Mouse (Mus musculus): ENCODE results near the gene Fbxo21. TPM values are rescaled to one million over a fixed set of nuclear protein-coding genes. Genes with fewer than 3 reads are reported as not detected.

Gene Fbxo21
- total and polyA plus RNA-seq, 3 experiments: 10.7 to 19.3 (median 13.7) TPM

DNA sequence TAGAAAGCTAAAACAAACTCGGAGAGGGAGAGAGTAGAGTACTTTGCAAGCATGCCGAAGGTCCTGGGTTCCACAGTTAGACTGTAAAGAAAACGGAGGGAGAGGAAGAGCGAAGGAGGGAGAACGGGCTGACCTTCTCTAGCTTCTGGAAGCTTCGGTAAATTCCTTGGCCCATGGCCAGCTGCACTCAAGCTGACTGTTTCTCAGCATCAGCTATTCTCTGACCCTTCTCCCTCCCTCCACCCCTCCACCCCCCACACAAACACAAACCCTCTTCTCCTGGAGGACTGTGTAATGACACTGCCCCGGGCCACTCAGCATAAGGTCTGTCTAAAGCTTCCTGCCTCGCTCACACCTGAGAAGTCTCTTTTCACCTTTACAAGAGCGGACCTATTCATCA is 11.8 kb upstream of the Fbxo21 start:
- Histone ChIP-seq H3K36me3 (replicated peaks in 1 of 2; ENCODE audit: control insufficient read depth in 1 of 2, insufficient read depth in 1 of 2, low read length in 1 of 2) (no peaks in the 10 kb centered on the region), H3K9ac (ENCODE audit: insufficient read depth, low read depth) (no peak overlapping the region), H3K4me2 (ENCODE audit: insufficient read depth, low read depth, poor library complexity, severe bottlenecking) (no peak overlapping the region), H3K4me1 (ENCODE audit: control insufficient read depth in 1 of 2, insufficient read depth in 2 of 2) (peaks cover 7 to 13% of the 10 kb centered on the region in 2 experiments), H3K9me3 (replicated peaks; ENCODE audit: low read length) (peaks cover 8% of the 10 kb centered on the region), H3K4me3 (replicated peaks in 1 of 3; ENCODE audit: low read depth in 2 of 3, low read length in 2 of 3, poor library complexity in 1 of 3) (no peak overlapping the region), H3K27me3 (replicated peaks) (no peaks in the 10 kb centered on the region), H3K27ac (ENCODE audit: insufficient read depth, low read depth) (no peak overlapping the region), H3K79me2 (replicated peaks; ENCODE audit: control insufficient read depth, extremely low read depth, insufficient read depth, poor library complexity, severe bottlenecking) (no peaks in the 10 kb centered on the region)
- TF ChIP-seq KAT2A (IDR thresholded peaks at IDR 0.05; ENCODE audit: insufficient replicate concordance, low read length): no peak
- TF ChIP-seq SMC3 (IDR thresholded peaks at IDR 0.05; ENCODE audit: low read depth, low read length): no peak
- no peak for TF ChIP-seq RCOR1 (conservative IDR thresholded peaks at IDR 0.05; ENCODE audit: low read depth, low read length)
- TF ChIP-seq POLR2A (IDR thresholded peaks at IDR 0.05; ENCODE audit: low read depth, low read length): no peak
- TF ChIP-seq RAD21 (IDR thresholded peaks at IDR 0.05; ENCODE audit: low read depth, low read length): no peak
- TF ChIP-seq HCFC1 (IDR thresholded peaks at IDR 0.05; ENCODE audit: low read depth, low read length): no peak
- no peak for TF ChIP-seq JUN (IDR thresholded peaks at IDR 0.05; ENCODE audit: insufficient read depth, low read depth, low read length)
- TF ChIP-seq ELF1 (IDR thresholded peaks at IDR 0.05; ENCODE audit: low read depth, low read length): no peak
- no peak for TF ChIP-seq EP300 (IDR thresholded peaks at IDR 0.05; ENCODE audit: low read length)
- TF ChIP-seq UBTF (IDR thresholded peaks at IDR 0.05; ENCODE audit: low read depth, low read length): no peak
- no peak for TF ChIP-seq BHLHE40 (IDR thresholded peaks at IDR 0.05; ENCODE audit: low read depth, low read length)
- TF ChIP-seq ZNF384 (IDR thresholded peaks at IDR 0.05; ENCODE audit: low read depth, low read length): no peak
- no peak for TF ChIP-seq ZC3H11A (IDR thresholded peaks at IDR 0.05; ENCODE audit: low read depth, low read length)
- DNase-seq (ENCODE audit: extremely low read depth): no peak
- dilution Hi-C loops (cut with MboI; ENCODE audit: extremely low pct_ligation_motif_present, extremely low pct_unique_long_range_greater_than_20kb, low sequenced_read_pairs) (no loop called here), in situ Hi-C loops (cut with MboI; ENCODE audit: low pct_ligation_motif_present, low pct_unique_long_range_greater_than_20kb, low sequenced_read_pairs) (no loop called here)

DNA sequence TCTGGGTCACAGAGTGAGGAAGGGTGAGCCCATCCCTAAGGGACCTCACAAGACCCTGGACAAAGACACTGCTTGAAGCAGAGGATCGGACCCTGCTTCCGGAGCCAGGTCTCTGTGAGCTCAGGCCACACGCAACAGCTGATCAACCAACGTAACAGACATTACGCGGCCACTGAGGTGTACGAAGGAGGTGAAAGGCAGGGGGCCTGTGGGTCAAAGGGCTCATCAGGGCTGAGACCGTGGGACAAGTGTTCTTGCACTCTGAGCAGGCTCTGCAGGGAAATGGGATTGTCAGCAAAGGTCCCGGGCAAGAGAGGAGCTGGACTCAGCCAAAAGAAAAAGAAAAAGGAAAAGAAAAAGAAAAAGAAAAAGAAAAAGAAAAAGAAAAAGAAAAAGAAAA is 9.6 kb upstream of the Fbxo21 start:
- peaks cover 3% of the 10 kb centered on the region for H3K27me3 ChIP-seq (replicated peaks)
- no peak overlapping the region for H3K9ac ChIP-seq (ENCODE audit: insufficient read depth, low read depth)
- peaks cover 8% of the 10 kb centered on the region for H3K9me3 ChIP-seq (replicated peaks; ENCODE audit: low read length)
- H3K4me1 ChIP-seq (ENCODE audit: control insufficient read depth in 1 of 2, insufficient read depth in 2 of 2): peaks cover 7% of the 10 kb centered on the region in 2 experiments
- dilution Hi-C loops (cut with MboI; ENCODE audit: extremely low pct_ligation_motif_present, extremely low pct_unique_long_range_greater_than_20kb, low sequenced_read_pairs): no loop called here
- no peak overlapping the region for H3K4me3 ChIP-seq (replicated peaks in 1 of 3; ENCODE audit: low read depth in 2 of 3, low read length in 2 of 3, poor library complexity in 1 of 3)
- H3K27ac ChIP-seq (ENCODE audit: insufficient read depth, low read depth): no peak overlapping the region
- in situ Hi-C loops (cut with MboI; ENCODE audit: low pct_ligation_motif_present, low pct_unique_long_range_greater_than_20kb, low sequenced_read_pairs): no loop called here
- no peaks in the 10 kb centered on the region for H3K79me2 ChIP-seq (replicated peaks; ENCODE audit: control insufficient read depth, extremely low read depth, insufficient read depth, poor library complexity, severe bottlenecking)
- no peak for DNase-seq (ENCODE audit: extremely low read depth)
- TF ChIP-seq TBP (conservative IDR thresholded peaks at IDR 0.05; ENCODE audit: low read depth, low read length): no peak
- TF ChIP-seq NELFE (IDR thresholded peaks at IDR 0.05; ENCODE audit: low read depth, low read length): no peak
- TF ChIP-seq POLR2A (IDR thresholded peaks at IDR 0.05; ENCODE audit: low read depth, low read length): no peak
- no peak for TF ChIP-seq JUN (IDR thresholded peaks at IDR 0.05; ENCODE audit: insufficient read depth, low read depth, low read length)
- TF ChIP-seq JUND (conservative IDR thresholded peaks at IDR 0.05; ENCODE audit: low read depth, low read length): no peak
- no peak for TF ChIP-seq SIN3A (IDR thresholded peaks at IDR 0.05; ENCODE audit: low read length)
- TF ChIP-seq E2F4 (IDR thresholded peaks at IDR 0.05; ENCODE audit: insufficient replicate concordance, low read depth, low read length): no peak
- no peak for TF ChIP-seq EP300 (IDR thresholded peaks at IDR 0.05; ENCODE audit: low read length)
- no peak overlapping the region for H3K4me2 ChIP-seq (ENCODE audit: insufficient read depth, low read depth, poor library complexity, severe bottlenecking)
- H3K36me3 ChIP-seq (replicated peaks in 1 of 2; ENCODE audit: control insufficient read depth in 1 of 2, insufficient read depth in 1 of 2, low read length in 1 of 2): no peaks in the 10 kb centered on the region

Measured in CH12.LX (cell line).